Mouse (Mus musculus) lung, postnatal 4 days (tissue): Measurements from ENCODE around the gene Phyhd1.
A peak's percentile ranks its signal among the peaks of the same experiment; 100 is the strongest.

Experiments
- DNase-seq, 2 experiments: peaks; one replicate each; pipeline ENCODE4 v3.0.0; 2021

The Phyhd1 gene

DNA sequence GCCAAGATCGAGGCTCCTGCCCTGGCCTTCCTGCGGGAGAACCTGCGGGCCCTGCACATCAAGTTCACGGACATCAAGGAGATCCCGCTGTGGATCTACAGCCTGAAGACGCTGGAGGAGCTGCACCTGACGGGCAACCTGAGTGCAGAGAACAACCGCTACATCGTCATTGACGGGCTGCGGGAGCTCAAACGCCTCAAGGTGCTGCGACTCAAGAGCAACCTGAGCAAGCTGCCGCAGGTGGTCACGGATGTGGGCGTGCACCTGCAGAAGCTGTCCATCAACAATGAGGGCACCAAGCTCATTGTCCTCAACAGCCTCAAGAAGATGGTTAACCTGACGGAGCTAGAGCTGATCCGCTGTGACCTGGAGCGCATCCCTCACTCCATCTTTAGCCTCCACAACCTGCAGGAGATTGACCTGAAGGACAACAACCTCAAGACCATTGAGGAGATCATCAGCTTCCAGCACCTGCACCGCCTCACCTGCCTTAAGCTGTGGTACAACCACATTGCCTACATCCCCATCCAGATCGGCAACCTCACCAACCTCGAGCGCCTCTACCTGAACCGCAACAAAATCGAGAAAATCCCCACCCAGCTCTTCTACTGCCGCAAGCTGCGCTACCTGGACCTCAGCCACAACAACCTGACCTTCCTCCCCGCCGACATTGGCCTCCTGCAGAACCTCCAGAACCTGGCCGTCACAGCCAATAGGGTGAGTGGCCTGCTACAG lies 9.2 kb upstream of the Phyhd1 start:
- DNase-seq, result peak in 1 of 2 experiments; percentile 21

DNA sequence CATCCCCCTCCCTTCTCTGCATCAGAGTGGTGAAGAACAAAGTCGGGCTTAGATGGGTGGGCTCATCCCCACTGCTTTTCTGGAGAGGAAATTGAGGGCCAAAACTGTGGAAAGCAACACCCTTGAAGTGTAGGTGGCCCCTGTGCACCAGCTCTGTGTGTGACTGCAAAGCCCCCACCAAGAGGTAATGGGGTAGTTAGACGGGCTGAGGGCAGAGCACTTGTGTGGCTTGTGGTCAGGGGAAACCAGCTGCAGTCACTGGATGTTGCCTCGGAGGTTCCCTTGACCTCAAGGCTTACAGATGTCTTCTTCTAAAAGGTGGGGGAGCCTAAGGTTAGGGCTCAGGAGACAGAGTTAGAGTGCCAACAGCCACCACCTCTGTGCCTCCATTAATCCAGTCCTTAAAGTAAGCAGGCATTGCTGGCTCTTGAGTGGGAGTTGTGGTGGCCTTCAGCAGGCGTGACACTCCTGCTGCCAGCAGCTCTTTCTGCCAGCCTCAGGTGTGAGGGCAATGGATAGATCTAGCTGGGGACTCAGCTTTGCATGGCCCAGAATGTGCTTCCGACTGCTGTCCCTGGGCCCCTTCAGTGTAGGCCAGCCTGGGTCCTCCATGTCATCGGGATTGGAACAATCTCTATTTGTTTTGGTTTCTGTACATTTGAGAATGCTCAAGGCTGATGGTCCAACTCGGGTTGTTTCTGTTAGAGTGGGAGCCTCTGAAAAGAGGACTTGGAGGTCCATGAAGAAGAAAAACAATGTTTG lies 8.1 kb upstream of the Phyhd1 start:
- peak in 1 of 2 experiments; percentile 18 for DNase-seq

DNA sequence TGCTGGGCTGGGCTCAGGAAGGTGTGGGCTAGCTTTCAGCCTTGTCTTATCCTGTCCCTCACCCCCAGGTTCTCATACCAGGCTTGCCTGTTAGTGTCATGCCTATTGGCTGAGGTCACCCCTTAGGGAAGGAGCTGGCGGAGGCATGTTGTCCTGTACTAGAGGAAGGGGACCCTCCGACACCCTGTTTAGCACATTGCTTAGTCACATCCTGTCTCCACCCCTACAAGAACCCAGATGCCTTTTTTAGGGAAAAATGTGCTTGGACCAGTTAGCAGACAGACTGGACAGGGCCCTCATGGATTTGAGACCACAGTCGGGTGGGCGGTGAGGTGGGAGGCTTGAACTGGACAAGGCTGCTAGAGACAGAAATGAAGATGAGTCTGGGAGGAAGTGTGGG lies 7.4 kb upstream of the Phyhd1 start:
- peak; percentile 42 to 52 for DNase-seq

DNA sequence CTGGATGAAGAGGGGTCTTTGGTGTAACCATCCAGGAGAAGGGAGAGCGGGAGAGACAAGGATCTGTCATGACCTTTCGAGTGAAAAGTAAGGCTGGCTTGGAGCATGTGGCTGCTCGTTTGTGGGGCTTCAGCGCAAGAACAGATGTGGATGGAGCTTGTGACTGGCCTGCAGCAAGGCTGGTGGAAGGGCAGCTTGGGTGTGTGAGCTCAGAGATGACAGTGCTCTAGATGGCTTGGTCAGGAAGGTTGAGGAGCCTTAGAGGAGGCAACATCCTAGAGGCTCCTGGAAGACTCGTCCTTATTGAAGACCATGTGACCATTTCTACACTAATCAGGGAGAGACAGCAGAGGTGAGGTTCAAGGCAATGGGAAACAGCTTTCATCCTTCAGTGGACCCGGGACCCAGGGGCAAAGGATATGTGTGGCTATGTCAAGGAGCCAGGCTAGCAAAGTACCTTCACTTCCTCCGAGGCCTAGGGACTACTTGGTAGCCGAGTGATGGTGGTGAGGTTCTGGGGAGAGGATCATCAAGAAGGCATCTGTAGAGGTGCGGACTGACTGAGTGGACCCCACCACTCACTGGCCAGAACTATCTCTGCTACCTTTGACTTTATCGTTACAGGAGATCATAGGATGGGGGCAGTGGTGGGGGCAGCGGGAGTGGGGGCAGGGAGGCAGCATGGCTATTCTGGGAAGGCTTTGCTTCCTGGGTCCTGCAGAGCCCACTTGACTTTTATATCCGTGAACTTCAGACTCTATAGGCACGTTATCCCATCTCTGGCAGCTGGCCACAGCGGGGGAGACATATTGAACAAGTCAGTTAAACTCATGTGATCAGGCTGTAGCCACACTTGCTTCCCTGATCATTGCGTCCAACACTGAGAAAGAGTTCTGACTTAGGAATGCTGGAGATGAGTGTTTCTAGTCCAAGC lies 6.6 kb upstream of the Phyhd1 start:
- DNase-seq, result peak in 1 of 2 experiments; percentile 18

DNA sequence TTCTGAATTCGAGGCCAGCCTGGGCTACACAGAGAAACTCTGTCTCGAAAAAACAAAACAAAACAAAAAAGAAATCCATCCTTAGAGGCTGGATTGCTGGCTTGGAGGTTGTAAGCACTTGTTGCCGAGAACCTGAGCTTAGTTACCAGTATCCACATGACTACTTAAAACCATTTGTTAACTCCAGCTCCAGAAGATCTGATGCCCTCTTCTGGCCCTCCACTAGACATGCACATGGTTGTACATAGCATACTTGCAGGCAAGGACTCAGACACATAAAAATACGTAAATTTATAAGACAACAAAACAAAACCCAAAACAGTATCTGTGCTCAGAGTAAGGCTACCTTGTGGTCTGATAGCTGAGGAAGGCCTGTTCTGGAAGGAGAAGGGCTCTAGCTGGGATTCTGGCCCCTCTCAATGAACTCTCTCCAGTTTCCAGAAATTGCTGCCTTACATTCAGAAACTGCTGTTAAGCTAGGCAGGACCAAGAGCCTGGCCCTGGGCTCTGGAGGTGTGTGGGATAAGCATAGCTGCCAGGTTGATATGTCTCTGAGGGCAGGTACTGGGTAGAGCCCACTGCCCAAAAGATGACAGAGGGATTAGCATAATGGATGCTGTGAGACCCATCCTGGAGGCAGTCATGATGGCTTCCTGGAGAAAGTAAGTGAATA lies 4.8 kb upstream of the Phyhd1 start:
- no peak for DNase-seq

DNA sequence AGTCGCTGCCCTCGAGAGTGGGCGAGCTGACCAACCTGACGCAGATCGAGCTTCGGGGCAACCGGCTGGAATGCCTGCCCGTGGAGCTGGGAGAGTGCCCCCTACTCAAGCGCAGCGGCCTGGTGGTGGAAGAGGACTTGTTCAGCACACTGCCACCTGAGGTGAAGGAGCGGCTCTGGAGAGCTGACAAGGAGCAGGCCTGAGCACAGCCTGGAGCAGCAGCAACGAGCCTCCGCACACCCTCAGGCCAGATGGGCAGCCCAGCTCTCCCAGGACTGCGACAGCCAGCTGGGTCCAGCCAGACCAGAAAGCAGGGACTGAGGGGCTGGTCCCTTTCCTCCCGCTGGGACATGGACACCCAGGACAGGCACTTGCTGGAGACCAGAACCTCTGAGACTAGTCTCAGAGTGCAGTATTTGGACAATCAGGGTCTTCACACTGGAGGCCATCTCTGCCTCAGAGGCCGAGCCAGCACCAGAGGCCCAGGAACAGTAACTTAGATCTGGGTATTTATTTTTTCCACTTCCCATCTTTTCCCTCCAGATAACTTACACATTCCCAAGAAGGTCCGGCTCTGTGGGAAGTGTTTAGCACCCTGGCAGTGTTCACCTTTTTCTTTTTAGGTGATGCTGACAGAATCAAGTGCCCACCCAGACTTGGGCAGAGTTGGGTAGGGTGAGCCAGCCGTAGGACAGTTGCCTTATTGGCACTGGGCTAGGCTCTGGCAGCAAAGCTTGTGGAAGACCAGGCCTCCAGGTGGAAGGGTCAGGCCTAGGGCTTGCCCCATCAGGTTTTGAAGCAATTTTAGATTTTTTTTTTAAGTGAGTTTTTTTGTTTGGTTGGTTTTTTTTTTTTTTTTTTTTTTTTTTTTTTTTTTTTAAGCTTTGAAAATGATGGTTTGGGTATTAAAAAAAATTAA lies 3.8 kb upstream of the Phyhd1 start:
- peak in 1 of 2 experiments; percentile 22 for DNase-seq

DNA sequence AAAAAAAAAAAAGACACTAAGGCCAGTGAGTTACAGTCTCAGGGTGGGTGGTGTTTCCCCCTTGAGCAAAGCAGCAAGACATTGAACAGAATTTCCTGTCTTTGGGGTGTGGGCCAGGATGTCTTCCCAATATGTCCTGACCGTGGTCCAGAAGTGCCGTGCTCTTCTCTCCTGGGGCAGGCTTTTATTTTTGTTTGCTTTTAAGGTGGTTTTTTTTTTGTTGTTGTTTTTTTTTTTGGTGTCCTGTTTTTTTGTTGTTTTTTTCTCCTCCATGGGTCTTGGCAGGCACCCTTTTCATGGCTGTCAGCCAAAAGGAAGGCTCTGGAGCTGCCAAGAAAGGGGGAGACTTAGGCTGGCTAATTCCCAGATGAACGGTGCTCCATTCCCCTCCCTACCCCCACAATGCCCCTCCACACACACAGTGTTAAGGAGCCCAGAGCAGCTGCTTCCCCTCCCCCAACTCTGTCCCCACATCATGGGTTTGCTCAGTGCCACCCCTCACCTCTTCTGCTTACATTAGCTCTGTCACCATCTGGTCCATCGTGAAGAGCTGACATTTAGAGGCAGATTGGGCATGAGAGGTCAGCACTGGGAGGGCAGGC lies 3.1 kb upstream of the Phyhd1 start:
- DNase-seq, result peak; percentile 45 to 73

DNA sequence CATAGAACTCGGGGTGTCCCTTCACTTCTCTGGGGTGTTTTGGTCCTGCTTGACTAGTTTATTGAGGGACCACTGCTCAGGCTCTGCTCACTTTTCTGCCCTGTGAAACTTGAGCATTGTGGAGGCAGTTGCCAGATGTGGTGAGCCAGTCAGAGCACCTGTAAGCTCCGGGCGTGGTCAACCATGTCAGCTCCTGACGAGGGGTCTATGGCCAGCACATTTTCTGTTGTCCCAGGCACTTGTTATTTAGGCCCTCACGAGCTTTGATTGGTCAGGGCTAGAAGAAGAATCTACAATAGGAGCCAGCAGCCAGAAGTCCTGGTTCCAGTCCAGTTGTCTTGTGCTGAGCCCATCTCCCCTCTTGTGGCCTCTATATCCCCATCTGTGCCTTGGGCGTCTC lies 2.2 kb upstream of the Phyhd1 start:
- no peak for DNase-seq

DNA sequence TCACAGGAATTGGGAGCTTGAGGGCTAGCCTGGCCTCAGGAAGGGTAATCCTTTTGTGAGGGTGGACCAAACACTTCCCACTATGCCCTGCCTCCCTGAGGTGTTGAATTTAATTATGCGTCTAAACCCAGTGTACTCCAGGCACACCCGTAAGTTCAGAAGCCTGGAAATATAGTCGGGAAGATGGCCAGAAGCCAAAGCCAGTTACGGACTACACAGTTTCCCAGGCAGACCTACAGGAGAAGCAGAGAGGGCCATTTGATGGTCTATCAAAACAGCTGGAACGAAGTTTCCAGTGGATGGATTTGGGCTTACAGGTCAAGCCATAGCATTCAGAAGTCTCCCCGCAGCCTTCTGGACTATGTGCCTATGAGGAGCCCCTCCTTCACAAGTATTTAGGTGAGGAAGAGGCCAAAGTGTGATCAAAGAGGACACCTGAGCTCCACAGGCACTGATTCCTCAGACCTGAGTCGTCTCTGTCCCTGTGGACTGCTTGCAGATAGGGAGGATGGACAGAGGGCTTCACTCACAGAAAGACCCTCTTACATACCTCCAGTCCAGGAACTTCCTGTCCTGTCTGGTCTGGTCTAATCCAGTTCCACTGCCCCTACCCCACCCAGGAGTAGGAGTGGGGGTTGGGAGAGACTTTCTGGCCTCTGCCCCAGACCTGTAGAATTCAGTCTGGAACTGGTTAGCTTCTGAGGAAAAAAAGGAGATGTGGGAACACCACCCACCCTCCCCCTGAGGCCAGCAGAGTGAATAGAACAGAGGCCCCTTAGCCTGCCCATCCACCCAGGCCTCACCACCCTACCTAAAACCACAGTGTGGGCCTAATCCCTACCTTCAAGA lies 1.1 kb upstream of the Phyhd1 start:
- DNase-seq, result peak in 1 of 2 experiments; percentile 20

DNA sequence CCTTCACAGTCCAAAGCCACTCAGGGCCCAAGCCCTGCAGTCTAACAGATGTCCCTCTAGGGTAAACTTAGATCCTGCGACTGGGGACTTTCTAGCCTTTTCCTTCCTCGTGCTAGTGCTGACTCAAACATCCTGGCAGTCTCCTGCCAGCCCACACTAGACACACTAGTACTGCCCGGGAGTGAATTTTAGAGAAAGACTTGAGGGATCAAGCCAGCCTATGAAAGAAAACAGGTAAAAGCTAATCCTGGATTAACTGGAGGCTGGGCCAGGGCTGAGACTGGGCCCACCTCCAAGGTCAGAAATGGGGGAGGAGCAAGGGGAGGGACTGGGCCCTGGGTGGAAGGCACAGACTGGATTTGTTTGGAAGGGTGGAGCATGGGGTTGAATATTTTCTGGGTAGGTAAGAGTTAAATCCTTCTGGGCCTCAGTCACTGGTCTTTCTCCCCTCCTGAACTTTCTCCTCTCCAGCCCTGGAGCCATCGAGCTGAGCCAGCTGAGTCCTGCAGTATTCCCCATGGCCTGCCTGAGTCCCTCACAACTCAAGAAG lies 464 bp downstream of the Phyhd1 start:
- peak; percentile 71 to 80 for DNase-seq

DNA sequence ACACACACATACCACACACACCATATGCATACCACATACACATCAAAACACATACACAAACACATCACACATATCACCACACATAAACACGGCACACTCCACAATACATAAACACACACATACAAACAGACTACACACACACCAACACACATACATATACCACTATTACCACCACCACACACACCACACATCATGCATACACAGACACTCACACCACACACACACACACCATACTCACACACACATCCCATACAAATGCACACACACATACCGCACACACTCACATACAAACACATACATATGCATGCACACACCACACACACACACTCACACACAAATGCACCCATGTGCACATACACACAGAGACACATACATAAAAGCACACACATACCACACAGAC lies 1.5 kb downstream of the Phyhd1 start:
- no peak for DNase-seq

DNA sequence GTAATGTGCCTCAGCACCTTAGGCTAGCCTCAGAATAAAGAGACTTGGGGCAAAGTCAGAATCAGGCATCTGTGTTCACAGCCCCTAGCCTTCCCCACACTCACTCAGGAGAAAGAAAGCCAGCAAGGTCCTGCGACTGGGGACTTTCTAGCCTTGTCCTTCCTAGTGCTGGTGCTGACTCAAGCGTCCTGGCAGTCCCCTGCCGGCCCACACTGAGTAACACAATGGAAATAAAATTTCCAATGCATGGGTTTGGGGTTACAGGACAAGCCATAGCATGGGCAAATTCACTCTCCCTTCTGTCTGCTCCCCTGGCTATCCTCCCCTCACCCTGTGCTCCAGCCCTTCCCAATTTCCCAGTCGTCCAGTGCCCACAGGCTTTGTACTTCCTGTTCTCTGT lies 2.4 kb downstream of the Phyhd1 start:
- DNase-seq, result no peak

DNA sequence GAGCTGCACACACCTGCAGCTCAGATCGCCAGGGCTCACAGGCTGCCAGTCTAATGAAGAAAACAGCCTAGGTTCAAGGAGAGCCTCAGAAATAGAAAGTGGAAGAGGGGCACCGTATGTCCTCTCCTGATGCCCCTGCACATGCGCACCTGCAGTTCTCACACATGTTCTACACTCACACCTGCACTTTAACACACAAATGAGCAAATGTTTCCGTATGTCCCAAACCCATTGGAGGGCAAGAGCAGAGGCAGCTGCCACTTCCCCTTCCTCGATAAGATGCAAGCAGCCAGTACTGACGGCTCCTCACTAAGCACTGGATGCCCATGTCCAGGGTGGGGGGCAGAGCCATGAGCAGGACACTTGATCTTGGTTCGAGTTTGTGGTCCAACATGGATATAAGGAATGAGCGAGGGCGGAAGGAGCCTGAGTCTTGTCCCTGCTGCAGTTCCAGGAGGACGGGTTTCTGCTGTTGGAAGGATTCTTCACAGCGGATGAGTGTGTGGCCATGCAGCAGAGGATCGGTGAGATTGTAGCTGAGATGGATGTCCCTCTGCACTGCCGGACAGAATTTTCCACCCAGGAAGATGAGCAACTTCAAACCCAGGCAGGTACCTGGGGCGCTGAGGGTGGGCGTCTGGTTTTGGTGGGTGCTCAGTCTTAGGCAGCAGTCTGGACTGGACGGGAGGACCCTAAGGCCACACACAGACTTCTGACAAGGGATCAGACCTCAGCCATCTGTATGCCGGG lies 3.4 kb downstream of the Phyhd1 start:
- DNase-seq, result no peak

DNA sequence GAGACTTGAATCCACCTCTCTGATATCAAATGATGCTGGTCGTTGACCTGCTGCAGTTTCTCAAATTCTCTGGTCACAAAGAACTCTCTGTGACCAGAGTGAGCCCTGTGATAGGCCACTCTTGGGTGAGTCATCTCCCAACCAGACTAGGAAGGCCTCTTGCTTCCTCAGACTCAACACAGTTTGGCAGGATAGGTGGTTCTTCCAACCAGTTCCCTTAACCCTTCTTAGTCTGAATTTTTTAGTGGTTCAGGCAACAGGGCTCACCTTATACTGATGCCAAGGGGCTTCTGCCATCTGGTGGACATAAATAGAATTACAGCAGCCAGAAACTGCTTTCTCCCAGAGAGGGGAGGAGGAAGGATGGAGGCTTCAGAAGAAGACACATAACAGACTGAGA lies 4.1 kb downstream of the Phyhd1 start:
- peak; percentile 45 to 78 for DNase-seq

DNA sequence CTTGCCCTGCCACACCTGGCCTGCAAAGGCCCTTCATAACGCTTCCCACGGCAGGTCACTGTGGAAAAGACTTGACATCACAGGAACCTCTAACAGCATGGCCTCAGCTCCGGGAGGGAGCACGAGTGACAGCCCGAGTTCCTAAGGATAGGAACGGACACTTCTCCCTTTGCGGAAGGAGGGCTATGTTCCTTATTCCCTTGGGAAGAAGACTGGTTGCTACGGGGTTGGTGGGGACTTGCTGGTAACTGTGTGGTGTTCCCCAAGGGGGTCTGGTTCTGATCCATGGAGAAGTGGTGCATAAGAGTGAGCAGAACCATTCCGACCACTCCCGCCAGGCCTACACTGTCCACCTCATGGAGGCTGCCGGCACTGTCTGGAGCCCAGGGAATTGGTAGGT lies 14.7 kb downstream of the Phyhd1 start, which contains the start of gene Gm28038:
Gene Gm28038, plus strand, starts transcription at position 301 of the 400 bp plus-strand sequence.
- DNase-seq, result no peak

DNA sequence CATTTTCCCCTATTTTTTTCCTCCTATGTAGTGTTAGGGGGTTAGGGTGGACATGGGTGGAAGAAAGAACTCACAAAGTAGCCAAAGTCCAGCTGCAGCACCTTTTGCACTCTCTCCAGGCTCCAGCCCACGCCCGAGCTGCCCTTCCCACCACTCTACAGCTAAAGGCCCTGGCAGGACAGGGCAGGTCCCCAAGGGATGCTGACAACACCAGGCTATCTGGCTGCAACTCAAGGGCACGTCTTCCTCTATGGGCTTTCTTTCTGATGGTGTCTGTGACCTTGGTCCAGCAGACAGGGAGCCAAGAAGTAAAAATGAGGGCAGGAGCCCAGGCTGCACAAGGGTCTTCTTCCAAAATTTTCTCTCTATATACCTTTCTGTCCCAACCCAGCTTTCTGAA lies 15.6 kb downstream of the Phyhd1 start:
- no peak for DNase-seq

DNA sequence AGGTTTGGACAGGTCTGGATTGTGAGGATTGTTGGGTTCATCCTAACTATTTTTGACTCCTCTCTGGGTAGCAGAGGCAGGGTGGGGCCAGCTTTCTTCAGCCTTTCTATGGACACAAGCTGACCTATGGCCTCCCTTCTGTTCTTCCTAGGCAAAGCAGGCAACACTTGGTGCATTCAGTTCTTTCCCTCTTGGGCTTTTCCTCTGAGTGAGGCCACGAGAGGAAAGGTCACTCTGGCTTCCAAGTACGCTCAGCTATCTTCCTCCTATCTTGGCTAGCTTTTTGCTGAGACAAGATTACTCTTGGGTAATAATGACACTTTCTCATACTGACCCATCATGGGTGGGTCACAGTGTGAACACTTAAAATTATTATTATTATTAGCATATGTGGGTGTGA lies 17.2 kb downstream of the Phyhd1 start:
- DNase-seq, result no peak

DNA sequence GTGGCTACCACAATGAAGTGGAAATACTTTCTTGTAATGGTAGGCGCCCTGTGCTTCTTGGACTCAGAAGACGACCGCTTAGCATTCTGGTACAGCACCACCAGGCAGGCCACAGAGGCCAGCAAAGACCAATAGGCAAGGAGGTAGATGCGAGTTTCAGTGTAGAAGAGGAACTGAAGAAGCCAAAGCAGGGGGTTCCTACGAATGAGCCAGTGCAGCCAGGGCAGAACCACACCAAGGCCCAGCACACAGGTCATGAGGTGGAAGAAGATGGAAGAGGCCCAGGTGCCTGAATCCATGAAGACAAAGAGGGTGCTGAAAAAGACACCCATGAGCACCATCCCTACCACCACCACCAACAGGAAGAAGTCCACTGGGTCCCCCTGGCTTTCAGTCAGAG lies 19.0 kb downstream of the Phyhd1 start:
- DNase-seq, result no peak
